Mouse (Mus musculus): ENCODE data around the gene Atp1a1. TPM values are rescaled to one million over a fixed set of nuclear protein-coding genes. Genes with fewer than 3 reads are reported as not detected.

Gene Atp1a1
- polyA plus RNA-seq, 1 experiment from 2014 or later: 162 TPM

GRCm38 (mm10) chr3:101606861-101607455 is 2.5 kb upstream of the Atp1a1 start:
- Histone ChIP-seq H3K27ac (replicated peaks; ENCODE audit: low read depth, low read length) (no peak overlapping the region), H3K4me1 (ENCODE audit: control insufficient read depth, insufficient read depth, low read length) (peaks cover 15% of the 10 kb centered on the region), H3K4me3 (ENCODE audit: low read depth, low read length) (no peak overlapping the region), H3K27me3 (replicated peaks; ENCODE audit: control insufficient read depth, insufficient read depth, low read length) (no peaks in the 10 kb centered on the region), H3K9ac (ENCODE audit: low read depth, low read length) (no peak overlapping the region), H3K36me3 (ENCODE audit: control insufficient read depth, insufficient read depth, low read length) (no peaks in the 10 kb centered on the region), H3K9me3 (ENCODE audit: control insufficient read depth, low read length) (no peaks in the 10 kb centered on the region), H3K4me2 (ENCODE audit: low read depth, low read length) (no peak overlapping the region)
- peak; percentile 80 for DNase-seq (ENCODE audit: low spot score)
- 65% methylated on average over 7 of the region's 7 CpGs for WGBS
- ATAC-seq (ENCODE audit: low read depth): no peak

- Histone ChIP-seq H3K27ac (replicated peaks; ENCODE audit: low read depth, low read length) (no peak overlapping the region), H3K9me3 (ENCODE audit: control insufficient read depth, low read length) (no peaks in the 10 kb centered on the region), H3K4me1 (ENCODE audit: control insufficient read depth, insufficient read depth, low read length) (peaks cover 21% of the 10 kb centered on the region), H3K9ac (ENCODE audit: low read depth, low read length) (no peak overlapping the region), H3K4me2 (ENCODE audit: low read depth, low read length) (0 out of 2 replicates have a peak overlapping the region, but pooled peaks have one; percentile 89), H3K4me3 (ENCODE audit: low read depth, low read length) (no peak overlapping the region), H3K27me3 (replicated peaks; ENCODE audit: control insufficient read depth, insufficient read depth, low read length) (no peaks in the 10 kb centered on the region), H3K36me3 (ENCODE audit: control insufficient read depth, insufficient read depth, low read length) (no peaks in the 10 kb centered on the region)
- ATAC-seq (ENCODE audit: low read depth) (no peak), DNase-seq (ENCODE audit: low spot score) (no peak)
- WGBS: 39% methylated on average over 2 of the region's 2 CpGs
Observed at GRCm38 (mm10) chr3:101605721-101606120, 1.2 kb upstream of the Atp1a1 start.

GRCm38 (mm10) chr3:101605291-101605690 is 807 bp upstream of the Atp1a1 start:
- Histone ChIP-seq H3K9me3 (ENCODE audit: control insufficient read depth, low read length) (no peaks in the 10 kb centered on the region), H3K4me2 (ENCODE audit: low read depth, low read length) (peak overlapping the region; percentile 89), H3K9ac (ENCODE audit: low read depth, low read length) (peak overlapping the region; percentile 95; the same call in 1 of the 2 replicates), H3K27ac (replicated peaks; ENCODE audit: low read depth, low read length) (peak overlapping the region; percentile 97), H3K4me3 (ENCODE audit: low read depth, low read length) (peak overlapping the region; percentile 89), H3K27me3 (replicated peaks; ENCODE audit: control insufficient read depth, insufficient read depth, low read length) (no peaks in the 10 kb centered on the region), H3K36me3 (ENCODE audit: control insufficient read depth, insufficient read depth, low read length) (no peaks in the 10 kb centered on the region), H3K4me1 (ENCODE audit: control insufficient read depth, insufficient read depth, low read length) (peaks cover 25% of the 10 kb centered on the region)
- no peak for DNase-seq (ENCODE audit: low spot score)
- no peak for ATAC-seq (ENCODE audit: low read depth)
- WGBS: 23% methylated on average over 5 of the region's 5 CpGs

- ATAC-seq (ENCODE audit: low read depth) (peak; percentile 77), DNase-seq (ENCODE audit: low spot score) (peak; percentile 89)
- Histone ChIP-seq H3K27me3 (replicated peaks; ENCODE audit: control insufficient read depth, insufficient read depth, low read length) (no peaks in the 10 kb centered on the region), H3K4me3 (ENCODE audit: low read depth, low read length) (peak overlapping the region; percentile 89), H3K9me3 (ENCODE audit: control insufficient read depth, low read length) (no peaks in the 10 kb centered on the region), H3K4me2 (ENCODE audit: low read depth, low read length) (peak overlapping the region; percentile 89), H3K27ac (replicated peaks; ENCODE audit: low read depth, low read length) (peak overlapping the region; percentile 97), H3K9ac (ENCODE audit: low read depth, low read length) (peak overlapping the region; percentile 95), H3K4me1 (ENCODE audit: control insufficient read depth, insufficient read depth, low read length) (peaks cover 37% of the 10 kb centered on the region), H3K36me3 (ENCODE audit: control insufficient read depth, insufficient read depth, low read length) (no peaks in the 10 kb centered on the region)
- under 1% methylated on average over 29 of the region's 68 CpGs for WGBS
Observed at GRCm38 (mm10) chr3:101603661-101604549, 579 bp downstream of the Atp1a1 start.

DNA sequence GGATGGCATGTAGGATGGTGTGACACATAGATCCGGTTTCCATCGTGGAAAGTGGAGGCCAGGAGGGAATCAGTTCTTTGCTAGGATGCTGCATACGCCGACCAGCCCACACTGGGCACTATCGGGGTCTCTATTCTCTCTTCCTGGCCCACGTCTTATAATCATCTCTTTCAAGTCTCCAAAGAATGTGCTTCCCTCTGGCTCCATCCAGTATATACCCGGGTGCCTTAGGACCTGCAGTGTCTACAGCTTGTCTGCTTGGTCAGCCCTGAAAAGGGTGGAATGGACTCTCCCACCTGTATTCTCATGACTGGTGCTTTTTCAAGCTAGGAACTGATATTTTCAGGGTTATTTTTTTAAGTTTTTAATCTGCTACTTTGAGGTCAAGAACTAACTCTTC is 1.3 kb downstream of the Atp1a1 start:
- H3K4me3 ChIP-seq (ENCODE audit: low read depth, low read length): peak overlapping the region; percentile 89
- H3K36me3 ChIP-seq (ENCODE audit: control insufficient read depth, insufficient read depth, low read length): no peaks in the 10 kb centered on the region
- DNase-seq (ENCODE audit: low spot score) (no peak), ATAC-seq (ENCODE audit: low read depth) (no peak)
- no peaks in the 10 kb centered on the region for H3K27me3 ChIP-seq (replicated peaks; ENCODE audit: control insufficient read depth, insufficient read depth, low read length)
- H3K27ac ChIP-seq (replicated peaks; ENCODE audit: low read depth, low read length): no peak overlapping the region; the same call in 1 of the 2 replicates
- peaks cover 44% of the 10 kb centered on the region for H3K4me1 ChIP-seq (ENCODE audit: control insufficient read depth, insufficient read depth, low read length)
- 36% methylated on average over 7 of the region's 7 CpGs for WGBS
- H3K9ac ChIP-seq (ENCODE audit: low read depth, low read length): peak overlapping the region; percentile 95
- no peaks in the 10 kb centered on the region for H3K9me3 ChIP-seq (ENCODE audit: control insufficient read depth, low read length)
- peak overlapping the region; percentile 89 for H3K4me2 ChIP-seq (ENCODE audit: low read depth, low read length)

DNA sequence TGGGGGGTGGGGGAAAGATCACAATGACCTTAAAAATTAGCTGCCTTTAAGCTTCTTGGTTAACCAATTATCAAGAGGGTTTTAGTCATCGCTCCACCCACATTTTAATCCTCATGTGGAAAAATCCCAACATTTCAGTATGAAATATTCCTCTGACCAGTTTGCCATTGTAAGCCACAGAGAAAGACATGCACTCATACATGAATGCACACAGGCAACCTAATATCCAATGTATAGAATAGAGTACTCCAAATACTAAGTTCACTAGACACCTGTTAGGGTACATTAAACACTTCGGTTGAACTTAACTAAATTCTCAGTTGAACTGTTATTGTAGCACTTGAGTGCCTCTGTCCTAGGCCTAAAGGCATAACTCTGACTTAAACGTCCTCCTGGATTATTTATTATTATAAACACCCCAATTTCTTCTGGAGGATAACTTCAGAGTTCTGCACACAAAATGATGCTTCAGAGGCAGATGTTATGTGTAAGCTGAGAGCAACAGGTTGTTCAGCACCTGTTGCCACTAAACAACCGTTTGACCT is 1.9 kb downstream of the Atp1a1 start:
- peak overlapping the region; percentile 89 for H3K4me2 ChIP-seq (ENCODE audit: low read depth, low read length)
- no peaks in the 10 kb centered on the region for H3K27me3 ChIP-seq (replicated peaks; ENCODE audit: control insufficient read depth, insufficient read depth, low read length)
- WGBS: 62% methylated on average over 4 of the region's 4 CpGs
- H3K9me3 ChIP-seq (ENCODE audit: control insufficient read depth, low read length): no peaks in the 10 kb centered on the region
- H3K9ac ChIP-seq (ENCODE audit: low read depth, low read length): peak overlapping the region; percentile 95; the same call in 1 of the 2 replicates
- no peaks in the 10 kb centered on the region for H3K36me3 ChIP-seq (ENCODE audit: control insufficient read depth, insufficient read depth, low read length)
- H3K27ac ChIP-seq (replicated peaks; ENCODE audit: low read depth, low read length): no peak overlapping the region
- ATAC-seq (ENCODE audit: low read depth) (no peak), DNase-seq (ENCODE audit: low spot score) (no peak)
- peaks cover 50% of the 10 kb centered on the region for H3K4me1 ChIP-seq (ENCODE audit: control insufficient read depth, insufficient read depth, low read length)
- peak overlapping the region; percentile 89 for H3K4me3 ChIP-seq (ENCODE audit: low read depth, low read length)

DNA sequence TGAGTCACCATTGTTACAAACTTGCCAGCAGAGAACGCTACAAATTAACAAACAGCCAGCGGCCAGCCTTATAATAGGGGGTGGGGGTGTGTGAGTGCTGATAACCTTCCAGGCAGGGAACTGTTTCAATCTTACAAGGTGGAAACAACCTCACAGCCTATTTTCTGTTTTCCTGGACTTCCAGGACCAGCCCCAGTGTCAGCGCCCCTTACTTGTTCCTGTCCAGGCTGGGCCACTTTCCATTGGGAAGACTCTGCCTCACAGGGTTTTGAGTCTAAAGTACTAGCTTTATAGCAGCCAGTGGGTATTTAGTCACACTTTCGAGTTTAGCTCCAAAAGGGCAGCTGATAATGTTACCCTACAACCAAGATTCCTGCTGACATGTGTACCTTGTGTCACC is 2.8 kb downstream of the Atp1a1 start:
- H3K9ac ChIP-seq (ENCODE audit: low read depth, low read length): peak overlapping the region; percentile 26; the same call in 1 of the 2 replicates
- DNase-seq (ENCODE audit: low spot score) (no peak), ATAC-seq (ENCODE audit: low read depth) (no peak)
- peaks cover 56% of the 10 kb centered on the region for H3K4me1 ChIP-seq (ENCODE audit: control insufficient read depth, insufficient read depth, low read length)
- no peaks in the 10 kb centered on the region for H3K9me3 ChIP-seq (ENCODE audit: control insufficient read depth, low read length)
- no peaks in the 10 kb centered on the region for H3K27me3 ChIP-seq (replicated peaks; ENCODE audit: control insufficient read depth, insufficient read depth, low read length)
- 50% methylated on average over 4 of the region's 4 CpGs for WGBS
- no peak overlapping the region for H3K27ac ChIP-seq (replicated peaks; ENCODE audit: low read depth, low read length)
- H3K4me2 ChIP-seq (ENCODE audit: low read depth, low read length): peak overlapping the region; percentile 89
- H3K4me3 ChIP-seq (ENCODE audit: low read depth, low read length): 0 out of 2 replicates have a peak overlapping the region, but pooled peaks have one; percentile 4
- H3K36me3 ChIP-seq (ENCODE audit: control insufficient read depth, insufficient read depth, low read length): no peaks in the 10 kb centered on the region

DNA sequence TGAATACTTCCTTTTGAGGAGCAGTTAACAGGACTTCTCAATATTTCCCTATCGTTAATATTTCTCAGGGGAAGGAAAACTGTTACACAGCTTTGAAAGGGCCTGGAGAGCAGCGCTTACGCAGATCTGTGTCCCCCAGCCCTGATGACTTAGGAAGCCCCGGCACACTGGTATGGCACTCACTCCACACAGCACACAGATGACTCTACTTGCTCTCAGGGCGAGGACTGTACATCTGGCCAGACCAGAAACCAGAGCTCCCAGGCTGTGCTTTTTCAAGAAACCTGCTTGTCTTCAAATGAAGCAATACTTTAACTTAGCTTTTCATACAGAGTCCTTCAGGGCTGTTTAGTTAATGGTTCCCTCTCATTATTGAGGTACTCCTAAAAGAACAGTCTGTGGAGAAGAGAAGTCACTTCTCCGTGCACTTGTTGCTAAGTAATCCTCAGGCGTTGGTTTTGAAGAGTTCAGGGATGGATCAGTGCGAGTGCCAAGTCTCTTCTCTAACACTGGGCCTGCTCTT is 3.4 kb downstream of the Atp1a1 start:
- Histone ChIP-seq H3K4me1 (ENCODE audit: control insufficient read depth, insufficient read depth, low read length) (peaks cover 62% of the 10 kb centered on the region), H3K9ac (ENCODE audit: low read depth, low read length) (0 out of 2 replicates have a peak overlapping the region, but pooled peaks have one; percentile 20), H3K9me3 (ENCODE audit: control insufficient read depth, low read length) (no peaks in the 10 kb centered on the region), H3K4me2 (ENCODE audit: low read depth, low read length) (peak overlapping the region; percentile 89), H3K27ac (replicated peaks; ENCODE audit: low read depth, low read length) (peak overlapping the region; percentile 28; the same call in 1 of the 2 replicates), H3K4me3 (ENCODE audit: low read depth, low read length) (peak overlapping the region; percentile 13), H3K36me3 (ENCODE audit: control insufficient read depth, insufficient read depth, low read length) (no peaks in the 10 kb centered on the region), H3K27me3 (replicated peaks; ENCODE audit: control insufficient read depth, insufficient read depth, low read length) (no peaks in the 10 kb centered on the region)
- ATAC-seq (ENCODE audit: low read depth) (no peak), DNase-seq (ENCODE audit: low spot score) (no peak)
- 52% methylated on average over 8 of the region's 8 CpGs for WGBS
